In genomic region chr10:34296911-34297298, GRCm38 (mm10) we compare ENCODE assay signal across 1 mouse cellular context.
TF ChIP-seq lines count a peak whose summit lies in the region.

No protein-coding gene starts in this region.

TF ChIP-seq in CH12.LX, 34 proteins besides CTCF, POLR2A, EP300 and RAD21 (continued from another document):
- TF ChIP-seq E2F4 (IDR thresholded peaks at IDR 0.05; ENCODE audit: insufficient replicate concordance, low read depth, low read length) (0 out of 2 replicates have a peak, but pooled peaks have one; percentile 51), NELFE (IDR thresholded peaks at IDR 0.05; ENCODE audit: low read depth, low read length) (0 out of 2 replicates have a peak, but pooled peaks have one; percentile 5), SMC3 (IDR thresholded peaks at IDR 0.05; ENCODE audit: low read depth, low read length) (no peak), ZC3H11A (IDR thresholded peaks at IDR 0.05; ENCODE audit: low read depth, low read length) (no peak), CHD2 (IDR thresholded peaks at IDR 0.05; ENCODE audit: low read length) (no peak)
TF ChIP-seq in CH12.LX: peak in this region for 4.
